Mouse (Mus musculus) gastrocnemius, postnatal 14 days (tissue): ENCODE data around the gene Btbd35f7. TPM values are rescaled to one million over a fixed set of nuclear protein-coding genes. Genes with fewer than 3 reads are reported as not detected.
"Not testable (repeated sequence)": the region's sequence is repeated elsewhere in the genome, so short reads cannot be mapped to it uniquely, and the experiment has no call there.

Experiments
- DNase-seq: peaks from one replicate; pipeline ENCODE4 v3.0.0; 2021; ENCODE audit warnings: mixed read lengths
- intact Hi-C: fragments of 180-260 bp; cut with DNase I; formaldehyde crosslinking; loops from one replicate; pipeline ENCODE4 v1.15.1; 2025; ENCODE audit warnings: low total_unique reads
- long read RNA-seq, 2 experiments: library from polyadenylated mRNA; stranded (forward); transcript quantifications; one replicate each; pipeline ENCODE4 v2.0.0; 2021
- total RNA-seq, 2 experiments: library from RNA; stranded (reverse); gene quantifications; 2 replicates each; pipeline ENCODE4 v1.2.3; 2021

The Btbd35f7 gene
- not detected for total RNA-seq
- long read RNA-seq, experiment 1, result 0 reads
- long read RNA-seq, experiment 2, result 0 reads

DNA sequence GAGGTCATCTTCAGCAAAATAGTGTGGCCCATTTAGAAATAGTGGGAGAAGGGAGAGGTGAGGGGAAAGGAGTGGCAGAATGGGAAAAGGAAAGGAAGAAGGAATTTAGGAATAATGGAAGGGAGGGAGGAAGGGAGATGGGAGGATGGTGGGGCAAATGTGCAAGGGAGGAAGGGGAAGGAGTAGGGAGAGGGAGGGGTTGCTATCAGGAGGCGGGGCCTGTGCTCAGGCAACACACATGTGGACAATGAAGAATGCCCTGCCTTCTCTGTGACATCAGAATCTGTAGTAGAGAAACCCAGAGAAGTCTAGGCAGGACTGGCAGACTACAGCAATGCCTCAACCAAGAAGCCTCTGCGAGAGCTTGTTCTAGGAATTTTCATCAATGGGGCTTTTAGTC, at the start of gene Btbd35f7:
Gene Btbd35f7 (plus strand): TSS at position 301 of the 400 bp plus-strand sequence.
- intact Hi-C loops, DNase-seq: not testable (repeated sequence)

Other genes starting within 250 kb of the Btbd35f7 start
- not detected for gene Mycs, start 199.8 kb upstream of the Btbd35f7 start, total RNA-seq